Mouse (Mus musculus) CH12.LX (cell line): ENCODE results near the gene Anp32e.

Experiments used
- CTCF ChIP-seq, 2 experiments: IDR thresholded peaks in 1 of 2; conservative IDR thresholded peaks in 1 of 2; 2 replicates each; pipeline ENCODE4 v1.5.1; 2011 to 2012; ENCODE audit warnings: low read depth in 2 of 2, low read length in 2 of 2, improper control_type of control experiment in 1 of 2, inconsistent platforms in 1 of 2, mild to moderate bottlenecking in 1 of 2, moderate library complexity in 1 of 2
- ELF1 ChIP-seq: IDR thresholded peaks from 2 replicates; pipeline ENCODE4 v1.6.1; 2014; ENCODE audit warnings: low read depth, mild to moderate bottlenecking, inconsistent platforms, low read length, improper control_type of control experiment
- KAT2A ChIP-seq: IDR thresholded peaks from 2 replicates; pipeline ENCODE4 v1.6.1; 2012; ENCODE audit warnings: low read length, improper control_type of control experiment, inconsistent platforms; ENCODE audit not compliant: insufficient replicate concordance
- MAFK ChIP-seq: IDR thresholded peaks from 2 replicates; pipeline ENCODE4 v1.6.1; 2011; ENCODE audit warnings: low read length, improper control_type of control experiment; ENCODE audit not compliant: insufficient replicate concordance
- MEF2A ChIP-seq: IDR thresholded peaks from 2 replicates; pipeline ENCODE4 v1.6.1; 2014; ENCODE audit warnings: low read depth, mild to moderate bottlenecking, inconsistent platforms, low read length, improper control_type of control experiment, borderline replicate concordance
- MXI1 ChIP-seq: IDR thresholded peaks from 2 replicates; pipeline ENCODE4 v1.6.1; 2011; ENCODE audit warnings: mild to moderate bottlenecking, low read depth, low read length, improper control_type of control experiment
- POLR2AphosphoS2 ChIP-seq: IDR thresholded peaks from 2 replicates; pipeline ENCODE4 v1.6.1; 2011; ENCODE audit warnings: low read depth, low read length, improper control_type of control experiment
- ZC3H11A ChIP-seq: IDR thresholded peaks from 2 replicates; pipeline ENCODE4 v1.6.1; 2012; ENCODE audit warnings: low read depth, mild to moderate bottlenecking, inconsistent platforms, low read length, improper control_type of control experiment

DNA sequence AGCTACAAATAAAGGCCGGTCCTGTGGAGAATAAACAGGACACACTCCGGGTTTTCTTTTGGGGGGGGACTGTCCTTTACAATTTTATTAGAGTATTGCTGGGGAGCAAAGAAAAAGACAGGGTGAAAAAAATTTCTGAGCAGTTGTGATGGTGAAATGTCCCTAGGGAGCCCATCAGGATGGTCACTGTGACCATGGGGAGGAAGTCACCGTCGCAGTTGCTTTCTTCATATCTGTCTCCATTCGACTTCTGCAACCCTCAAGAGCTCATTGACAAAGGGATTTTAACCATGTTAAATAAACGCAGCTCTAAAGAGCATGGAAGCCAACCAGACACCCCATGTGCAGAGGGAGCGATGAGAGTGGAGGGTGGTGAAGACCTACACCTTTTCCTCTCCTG lies 12.3 kb upstream of the Anp32e start:
- TF ChIP-seq KAT2A (no peak), ELF1 (no peak), CTCF (conservative IDR thresholded peaks at IDR 0.05 in 1 of 2, IDR thresholded peaks at IDR 0.05 in 1 of 2; ENCODE audit: low read depth in 2 of 2, low read length in 2 of 2) (no peak), MEF2A (no peak), MAFK (no peak), ZC3H11A (no peak), MXI1 (no peak), POLR2AphosphoS2 (no peak)
